Mouse (Mus musculus): ENCODE data around the gene Cgnl1. TPM values are rescaled to one million over a fixed set of nuclear protein-coding genes. Genes with fewer than 3 reads are reported as not detected.

Cgnl1 gene
- polyA plus RNA-seq, 1 experiment, result 105 TPM

GRCm38 (mm10) chr9:71760518-71761141 is 10.8 kb downstream of the Cgnl1 start:
- Histone ChIP-seq H3K4me3 (ENCODE audit: insufficient read depth, low read depth, low read length) (no peak overlapping the region), H3K27me3 (replicated peaks; ENCODE audit: control insufficient read depth, insufficient read depth, low read length) (no peaks in the 10 kb centered on the region), H3K27ac (ENCODE audit: insufficient read depth, low read depth, low read length) (peak overlapping the region; percentile 57; the same call in 1 of the 2 replicates), H3K36me3 (ENCODE audit: control insufficient read depth, insufficient read depth, low read length) (no peaks in the 10 kb centered on the region), H3K4me1 (ENCODE audit: control insufficient read depth, insufficient read depth, low read length) (peaks cover 28% of the 10 kb centered on the region)
- whole genome bisulfite sequencing, result 31% methylated on average over 14 of the region's 14 CpGs
- no peak for DNase-seq
- TF ChIP-seq POLR2A (IDR thresholded peaks at IDR 0.05; ENCODE audit: low read depth, low read length) (no peak), CTCF (conservative IDR thresholded peaks at IDR 0.05; ENCODE audit: insufficient read depth, insufficient read length, low read depth, low read length) (no peak)

GRCm38 (mm10) chr9:71759893-71760292 is 11.5 kb downstream of the Cgnl1 start:
- Histone ChIP-seq H3K36me3 (ENCODE audit: control insufficient read depth, insufficient read depth, low read length) (no peaks in the 10 kb centered on the region), H3K4me3 (ENCODE audit: insufficient read depth, low read depth, low read length) (no peak overlapping the region), H3K4me1 (ENCODE audit: control insufficient read depth, insufficient read depth, low read length) (peaks cover 26% of the 10 kb centered on the region), H3K27me3 (replicated peaks; ENCODE audit: control insufficient read depth, insufficient read depth, low read length) (no peaks in the 10 kb centered on the region), H3K27ac (ENCODE audit: insufficient read depth, low read depth, low read length) (peak overlapping the region; percentile 57)
- peak; percentile 70 for DNase-seq
- TF ChIP-seq CTCF (conservative IDR thresholded peaks at IDR 0.05; ENCODE audit: insufficient read depth, insufficient read length, low read depth, low read length), result no peak
- no peak for TF ChIP-seq POLR2A (IDR thresholded peaks at IDR 0.05; ENCODE audit: low read depth, low read length)
- 28% methylated on average over 5 of the region's 5 CpGs for WGBS

DNA sequence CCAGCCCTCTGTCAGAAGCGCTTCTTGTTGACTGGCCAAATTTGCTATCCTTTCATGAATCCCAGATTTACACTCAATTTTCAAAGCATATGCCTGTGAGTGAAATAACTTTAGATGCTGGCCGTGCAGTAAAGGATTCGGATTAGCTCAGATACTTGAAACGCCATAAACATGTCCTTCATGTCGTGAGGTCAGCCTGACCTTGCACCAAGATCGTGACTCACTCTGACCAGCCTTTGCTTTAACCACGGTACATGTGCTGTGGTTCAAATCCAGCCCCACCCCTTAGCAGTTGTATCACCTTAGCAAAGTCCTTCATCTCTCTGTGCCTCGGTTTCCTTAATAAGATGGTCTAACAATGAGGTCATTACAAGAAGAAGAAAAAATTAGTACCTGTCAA is 14.0 kb downstream of the Cgnl1 start:
- Histone ChIP-seq H3K27ac (ENCODE audit: insufficient read depth, low read depth, low read length) (peak overlapping the region; percentile 0; the same call in 1 of the 2 replicates), H3K27me3 (replicated peaks; ENCODE audit: control insufficient read depth, insufficient read depth, low read length) (no peaks in the 10 kb centered on the region), H3K4me1 (ENCODE audit: control insufficient read depth, insufficient read depth, low read length) (peaks cover 41% of the 10 kb centered on the region), H3K4me3 (ENCODE audit: insufficient read depth, low read depth, low read length) (no peak overlapping the region), H3K36me3 (ENCODE audit: control insufficient read depth, insufficient read depth, low read length) (no peaks in the 10 kb centered on the region)
- no peak for DNase-seq
- 45% methylated on average over 8 of the region's 8 CpGs for WGBS
- TF ChIP-seq CTCF (conservative IDR thresholded peaks at IDR 0.05; ENCODE audit: insufficient read depth, insufficient read length, low read depth, low read length), result no peak
- no peak for TF ChIP-seq POLR2A (IDR thresholded peaks at IDR 0.05; ENCODE audit: low read depth, low read length)

GRCm38 (mm10) chr9:71756916-71757315 is 14.5 kb downstream of the Cgnl1 start:
- no peaks in the 10 kb centered on the region for H3K27me3 ChIP-seq (replicated peaks; ENCODE audit: control insufficient read depth, insufficient read depth, low read length)
- H3K36me3 ChIP-seq (ENCODE audit: control insufficient read depth, insufficient read depth, low read length), result no peaks in the 10 kb centered on the region
- peak overlapping the region; percentile 0; the same call in 1 of the 2 replicates for H3K27ac ChIP-seq (ENCODE audit: insufficient read depth, low read depth, low read length)
- WGBS, result 5% methylated on average over 4 of the region's 4 CpGs
- peaks cover 41% of the 10 kb centered on the region for H3K4me1 ChIP-seq (ENCODE audit: control insufficient read depth, insufficient read depth, low read length)
- no peak overlapping the region for H3K4me3 ChIP-seq (ENCODE audit: insufficient read depth, low read depth, low read length)
- TF ChIP-seq POLR2A (IDR thresholded peaks at IDR 0.05; ENCODE audit: low read depth, low read length) (no peak), CTCF (conservative IDR thresholded peaks at IDR 0.05; ENCODE audit: insufficient read depth, insufficient read length, low read depth, low read length) (no peak)
- peak; percentile 68 for DNase-seq

- 59% methylated on average over 4 of the region's 4 CpGs for whole genome bisulfite sequencing
- H3K27ac ChIP-seq (ENCODE audit: insufficient read depth, low read depth, low read length), result no peak overlapping the region
Measured at GRCm38 (mm10) chr9:71753981-71754380, 17.4 kb downstream of the Cgnl1 start.

DNA sequence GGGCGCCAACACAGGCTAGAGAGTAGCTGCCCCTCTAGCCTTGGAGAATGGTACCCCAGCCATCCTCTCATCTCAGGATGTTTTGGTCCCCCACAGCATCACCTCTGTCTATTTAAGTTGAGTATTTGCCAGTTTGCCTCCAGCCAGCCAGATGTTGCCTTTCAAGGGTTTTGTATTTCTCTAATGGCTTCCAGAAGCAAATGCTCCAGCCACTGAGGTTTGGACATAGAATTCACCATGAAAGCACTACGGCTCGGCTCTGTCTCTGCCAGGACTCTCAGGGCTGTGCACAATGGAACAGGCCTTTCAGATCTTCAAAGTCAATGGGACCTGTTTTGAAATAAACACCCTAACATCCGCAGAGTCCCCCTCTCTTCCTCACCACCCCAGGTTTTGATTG is 17.9 kb downstream of the Cgnl1 start:
- Histone ChIP-seq H3K4me1 (ENCODE audit: control insufficient read depth, insufficient read depth, low read length) (peaks cover 42% of the 10 kb centered on the region), H3K27ac (ENCODE audit: insufficient read depth, low read depth, low read length) (peak overlapping the region; percentile 12; the same call in 1 of the 2 replicates), H3K4me3 (ENCODE audit: insufficient read depth, low read depth, low read length) (no peak overlapping the region), H3K36me3 (ENCODE audit: control insufficient read depth, insufficient read depth, low read length) (no peaks in the 10 kb centered on the region), H3K27me3 (replicated peaks; ENCODE audit: control insufficient read depth, insufficient read depth, low read length) (no peaks in the 10 kb centered on the region)
- WGBS, result 66% methylated on average over 4 of the region's 4 CpGs
- TF ChIP-seq POLR2A (IDR thresholded peaks at IDR 0.05; ENCODE audit: low read depth, low read length) (no peak), CTCF (conservative IDR thresholded peaks at IDR 0.05; ENCODE audit: insufficient read depth, insufficient read length, low read depth, low read length) (no peak)
- DNase-seq, result no peak

More at GRCm38 (mm10) chr9:71753981-71754380, 17.4 kb downstream of the Cgnl1 start:
- DNase-seq, result no peak
- no peaks in the 10 kb centered on the region for H3K36me3 ChIP-seq (ENCODE audit: control insufficient read depth, insufficient read depth, low read length)
- TF ChIP-seq POLR2A (IDR thresholded peaks at IDR 0.05; ENCODE audit: low read depth, low read length) (no peak), CTCF (conservative IDR thresholded peaks at IDR 0.05; ENCODE audit: insufficient read depth, insufficient read length, low read depth, low read length) (no peak)
- H3K27me3 ChIP-seq (replicated peaks; ENCODE audit: control insufficient read depth, insufficient read depth, low read length), result no peaks in the 10 kb centered on the region
- peaks cover 44% of the 10 kb centered on the region for H3K4me1 ChIP-seq (ENCODE audit: control insufficient read depth, insufficient read depth, low read length)
- no peak overlapping the region for H3K4me3 ChIP-seq (ENCODE audit: insufficient read depth, low read depth, low read length)

- Histone ChIP-seq H3K27me3 (replicated peaks; ENCODE audit: control insufficient read depth, insufficient read depth, low read length) (no peaks in the 10 kb centered on the region), H3K27ac (ENCODE audit: insufficient read depth, low read depth, low read length) (peak overlapping the region; percentile 12; the same call in 1 of the 2 replicates), H3K36me3 (ENCODE audit: control insufficient read depth, insufficient read depth, low read length) (no peaks in the 10 kb centered on the region), H3K4me3 (ENCODE audit: insufficient read depth, low read depth, low read length) (no peak overlapping the region), H3K4me1 (ENCODE audit: control insufficient read depth, insufficient read depth, low read length) (peaks cover 38% of the 10 kb centered on the region)
- peak; percentile 68 for DNase-seq
- no peak for TF ChIP-seq POLR2A (IDR thresholded peaks at IDR 0.05; ENCODE audit: low read depth, low read length)
- TF ChIP-seq CTCF (conservative IDR thresholded peaks at IDR 0.05; ENCODE audit: insufficient read depth, insufficient read length, low read depth, low read length), result no peak
- 36% methylated on average over 2 of the region's 2 CpGs for WGBS
Measured at GRCm38 (mm10) chr9:71753117-71753516, 18.3 kb downstream of the Cgnl1 start.

Data from kidney, adult 2 months (tissue).